Mouse (Mus musculus) fibroblast of lung, adult 2 months (primary cell): ENCODE data around the gene Gm28891.
"Not testable (repeated sequence)": the region's sequence is repeated elsewhere in the genome, so short reads cannot be mapped to it uniquely, and the experiment has no call there.

ENCODE experiments used
- DNase-seq: peaks from one replicate; pipeline ENCODE4 v3.0.0-alpha.2; 2011; ENCODE audit warnings: low read depth

Gene Gm28891

DNA sequence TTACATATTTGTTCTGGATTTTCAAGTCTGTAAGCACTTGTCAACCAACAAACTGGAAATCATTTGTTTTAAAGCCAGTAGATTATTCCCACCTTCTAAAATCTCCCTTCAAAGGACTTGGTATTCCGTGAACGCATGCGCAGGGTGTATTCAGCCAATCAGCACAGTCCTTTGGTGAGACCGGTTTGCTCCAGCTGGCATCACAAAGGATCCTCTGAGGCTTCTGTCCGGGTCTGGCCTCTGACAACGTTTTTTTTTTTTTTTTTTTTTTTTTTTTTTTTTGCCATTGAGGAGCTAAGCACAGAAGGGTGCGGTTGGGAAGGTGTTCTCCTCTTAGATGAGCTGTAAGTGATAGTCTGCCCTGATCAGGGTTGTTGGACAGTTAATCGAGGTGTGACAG, at the start of gene Gm28891:
TSS of gene Gm28891 (plus strand) at position 301 of the 400 bp plus-strand sequence.
- not testable (repeated sequence) for DNase-seq
